Mouse (Mus musculus): ENCODE measurements around the gene Fam131c. TPM values are rescaled to one million over a fixed set of nuclear protein-coding genes. Genes with fewer than 3 reads are reported as not detected.

Fam131c gene
- polyA plus RNA-seq (2014; fragmentation: Nextera tagmentation; extraction: Ambion mirVana), result 2.2 and 2.9 TPM in 2 replicates

DNA sequence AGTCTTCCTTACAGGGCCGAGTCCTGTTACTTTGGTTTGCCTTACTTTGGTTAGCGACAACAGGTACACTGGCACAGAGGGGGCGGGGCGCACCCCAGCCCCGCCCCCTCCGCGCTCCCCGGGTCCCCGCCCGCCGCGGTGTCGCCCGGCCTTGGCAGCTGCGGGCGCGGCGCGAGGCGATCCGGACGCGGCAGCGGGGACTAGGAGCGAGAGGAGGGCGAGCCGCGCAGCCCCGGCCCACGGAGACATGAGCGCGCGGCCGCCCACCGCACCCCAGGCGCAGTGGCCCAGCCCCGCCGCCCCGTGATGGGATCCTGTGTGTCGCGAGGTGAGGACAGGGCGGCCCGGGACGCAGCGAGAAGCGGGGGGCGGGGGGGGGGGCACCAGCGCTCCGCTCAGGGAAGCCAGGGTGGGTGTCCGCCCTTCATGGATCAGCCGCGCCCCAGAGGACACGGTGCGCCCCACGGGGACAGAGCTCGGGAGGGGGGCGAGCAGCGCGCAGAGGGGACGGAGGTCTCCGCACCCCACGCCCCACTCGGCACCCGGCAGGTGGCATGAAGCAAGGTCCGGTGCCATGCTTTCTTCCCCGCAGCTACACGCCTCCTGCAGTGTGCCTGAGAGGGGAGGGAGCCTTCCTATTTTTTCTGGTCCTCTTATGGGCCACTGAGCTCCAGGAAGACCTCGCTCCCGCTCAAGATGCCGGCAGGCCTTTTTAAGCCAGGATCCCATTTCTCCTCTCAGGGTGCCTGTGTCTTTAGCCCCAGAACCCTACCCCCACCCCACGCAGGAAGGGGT is at the start of gene Fam131c:
Fam131c (plus strand) TSS at position 224 of the 795 bp plus-strand sequence.
- WGBS, result under 1% methylated on average over 50 of the region's 71 CpGs
- Histone ChIP-seq H3K9ac (ENCODE audit: low read length) (peak within 1 kb of the TSS; percentile 63), H3K27ac (ENCODE audit: low read depth, low read length) (no peak within 1 kb of the TSS), H3K9me3 (ENCODE audit: control insufficient read depth, low read length) (no peaks in the 10 kb centered on the region), H3K4me2 (peak within 1 kb of the TSS; percentile 96), H3K4me1 (ENCODE audit: control insufficient read depth, insufficient read depth, low read length) (0 out of 2 replicates have a peak, but pooled peaks cover 6% of the 10 kb centered on the region), H3K27me3 (ENCODE audit: control insufficient read depth, insufficient read depth, low read length) (peaks cover 25% of the 10 kb centered on the region; the same call in 1 of the 2 replicates), H3K4me3 (ENCODE audit: low read depth, low read length) (peak within 1 kb of the TSS; percentile 51), H3K36me3 (ENCODE audit: control insufficient read depth, insufficient read depth, low read length) (no peaks in the 10 kb centered on the region)
- ATAC-seq (ENCODE audit: low FRiP score) (peak; percentile 56), DNase-seq (ENCODE audit: low spot score, missing footprints) (peak; percentile 92)

DNA sequence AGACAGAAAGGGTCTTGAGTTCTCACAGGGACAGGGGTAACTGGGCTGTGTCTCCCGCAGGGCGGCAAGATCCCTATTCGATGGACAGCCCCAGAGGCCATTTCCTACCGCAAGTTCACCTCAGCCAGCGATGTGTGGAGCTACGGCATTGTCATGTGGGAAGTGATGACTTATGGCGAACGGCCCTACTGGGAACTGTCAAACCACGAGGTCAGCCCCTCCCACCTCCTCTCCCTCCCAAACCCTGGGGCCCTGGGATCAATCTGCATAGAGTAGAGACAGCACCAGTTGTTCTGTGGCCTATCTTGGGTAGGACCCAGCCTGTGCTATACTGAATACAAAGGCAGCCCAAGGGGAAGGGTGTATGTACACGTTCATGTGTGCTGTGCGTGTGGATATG is 45.5 kb upstream of the Fam131c start:
- Histone ChIP-seq H3K9me3 (ENCODE audit: control insufficient read depth, low read length) (no peaks in the 10 kb centered on the region), H3K4me3 (ENCODE audit: low read depth, low read length) (no peak overlapping the region), H3K36me3 (ENCODE audit: control insufficient read depth, insufficient read depth, low read length) (peaks cover 4% of the 10 kb centered on the region; the same call in 1 of the 2 replicates), H3K27ac (ENCODE audit: low read depth, low read length) (no peak overlapping the region), H3K9ac (ENCODE audit: low read length) (no peak overlapping the region), H3K27me3 (ENCODE audit: control insufficient read depth, insufficient read depth, low read length) (no peaks in the 10 kb centered on the region), H3K4me1 (ENCODE audit: control insufficient read depth, insufficient read depth, low read length) (no peaks in the 10 kb centered on the region), H3K4me2 (no peak overlapping the region)
- WGBS, result 89% methylated on average over 11 of the region's 11 CpGs
- DNase-seq (ENCODE audit: low spot score, missing footprints), result no peak
- no peak for ATAC-seq (ENCODE audit: low FRiP score)

DNA sequence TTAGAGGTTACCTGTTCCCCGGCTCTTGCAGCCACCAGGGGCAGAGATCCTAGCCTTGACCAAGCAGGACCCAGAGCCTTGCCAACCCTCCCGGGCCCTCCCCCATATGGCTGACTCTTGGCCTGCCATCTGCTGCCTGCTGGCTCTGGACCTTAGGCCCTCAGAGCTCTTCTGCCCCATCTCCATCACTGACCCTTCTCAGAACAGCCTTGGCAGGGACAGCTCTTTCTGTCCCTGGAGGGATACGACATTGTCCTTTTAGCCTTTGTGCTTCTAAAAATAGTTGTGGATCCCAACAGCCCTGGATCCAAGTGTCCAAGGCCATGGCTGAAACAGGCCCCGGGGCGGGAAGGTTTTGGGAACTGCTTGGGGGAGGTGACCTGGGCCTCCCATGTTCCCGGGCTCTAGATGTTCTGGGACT is 43.2 kb upstream of the Fam131c start:
- Histone ChIP-seq H3K9me3 (ENCODE audit: control insufficient read depth, low read length) (no peaks in the 10 kb centered on the region), H3K27me3 (ENCODE audit: control insufficient read depth, insufficient read depth, low read length) (no peaks in the 10 kb centered on the region), H3K36me3 (ENCODE audit: control insufficient read depth, insufficient read depth, low read length) (peaks cover 4% of the 10 kb centered on the region; the same call in 1 of the 2 replicates), H3K4me1 (ENCODE audit: control insufficient read depth, insufficient read depth, low read length) (no peaks in the 10 kb centered on the region), H3K4me2 (no peak overlapping the region), H3K4me3 (ENCODE audit: low read depth, low read length) (no peak overlapping the region), H3K9ac (ENCODE audit: low read length) (no peak overlapping the region), H3K27ac (ENCODE audit: low read depth, low read length) (no peak overlapping the region)
- 92% methylated on average over 6 of the region's 6 CpGs for WGBS
- DNase-seq (ENCODE audit: low spot score, missing footprints) (no peak), ATAC-seq (ENCODE audit: low FRiP score) (no peak)

DNA sequence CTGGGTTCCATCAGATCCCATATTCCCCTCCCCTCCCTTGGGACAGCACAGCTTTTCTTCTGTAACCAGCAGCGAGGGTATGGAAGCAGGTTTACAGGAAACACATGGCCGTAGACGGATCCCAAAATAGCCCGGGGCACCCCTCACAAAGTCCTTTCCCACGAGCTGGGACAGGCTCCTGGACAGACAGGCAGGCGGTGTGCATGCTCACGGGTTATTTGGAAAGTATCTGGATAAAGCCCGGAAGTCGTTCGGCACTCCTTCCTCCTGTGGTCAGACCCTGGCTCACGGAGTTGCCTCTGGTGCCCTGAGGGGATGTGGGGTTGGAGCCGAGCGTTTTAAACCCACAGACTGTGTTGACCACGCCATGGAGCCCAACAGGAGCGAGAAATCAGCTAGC is 42.4 kb upstream of the Fam131c start:
- WGBS, result 83% methylated on average over 15 of the region's 15 CpGs
- peaks cover 4% of the 10 kb centered on the region; the same call in 1 of the 2 replicates for H3K36me3 ChIP-seq (ENCODE audit: control insufficient read depth, insufficient read depth, low read length)
- H3K9ac ChIP-seq (ENCODE audit: low read length), result no peak overlapping the region
- no peaks in the 10 kb centered on the region for H3K4me1 ChIP-seq (ENCODE audit: control insufficient read depth, insufficient read depth, low read length)
- no peaks in the 10 kb centered on the region for H3K9me3 ChIP-seq (ENCODE audit: control insufficient read depth, low read length)
- DNase-seq (ENCODE audit: low spot score, missing footprints), result no peak
- no peak overlapping the region for H3K27ac ChIP-seq (ENCODE audit: low read depth, low read length)
- H3K4me3 ChIP-seq (ENCODE audit: low read depth, low read length), result no peak overlapping the region
- H3K4me2 ChIP-seq, result no peak overlapping the region
- ATAC-seq (ENCODE audit: low FRiP score), result no peak
- H3K27me3 ChIP-seq (ENCODE audit: control insufficient read depth, insufficient read depth, low read length), result no peaks in the 10 kb centered on the region

DNA sequence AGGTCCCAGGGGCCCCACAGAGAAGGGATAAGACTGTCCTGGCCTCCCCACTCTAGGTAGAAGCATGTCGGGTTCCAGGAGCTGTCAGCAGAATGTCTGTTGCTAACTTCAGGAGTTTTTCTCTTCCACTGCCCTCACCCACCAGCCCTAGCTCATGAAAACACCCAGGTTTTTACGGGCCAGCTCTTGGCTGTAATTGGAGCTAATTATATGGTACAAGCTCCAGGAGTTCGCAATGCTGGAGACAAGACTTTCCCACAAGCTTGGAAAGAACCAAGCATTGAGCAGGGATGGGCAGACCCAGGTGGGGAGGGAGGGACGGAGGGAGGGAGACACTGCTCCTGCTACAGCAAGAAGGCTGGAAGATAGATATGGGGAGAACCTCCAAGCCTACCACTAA is 40.9 kb upstream of the Fam131c start:
- Histone ChIP-seq H3K4me2 (no peak overlapping the region), H3K4me1 (ENCODE audit: control insufficient read depth, insufficient read depth, low read length) (no peaks in the 10 kb centered on the region), H3K36me3 (ENCODE audit: control insufficient read depth, insufficient read depth, low read length) (peaks cover 4% of the 10 kb centered on the region; the same call in 1 of the 2 replicates), H3K27me3 (ENCODE audit: control insufficient read depth, insufficient read depth, low read length) (no peaks in the 10 kb centered on the region), H3K9ac (ENCODE audit: low read length) (no peak overlapping the region), H3K27ac (ENCODE audit: low read depth, low read length) (no peak overlapping the region), H3K9me3 (ENCODE audit: control insufficient read depth, low read length) (no peaks in the 10 kb centered on the region), H3K4me3 (ENCODE audit: low read depth, low read length) (no peak overlapping the region)
- ATAC-seq (ENCODE audit: low FRiP score), result no peak
- 89% methylated on average over 4 of the region's 4 CpGs for WGBS
- no peak for DNase-seq (ENCODE audit: low spot score, missing footprints)

DNA sequence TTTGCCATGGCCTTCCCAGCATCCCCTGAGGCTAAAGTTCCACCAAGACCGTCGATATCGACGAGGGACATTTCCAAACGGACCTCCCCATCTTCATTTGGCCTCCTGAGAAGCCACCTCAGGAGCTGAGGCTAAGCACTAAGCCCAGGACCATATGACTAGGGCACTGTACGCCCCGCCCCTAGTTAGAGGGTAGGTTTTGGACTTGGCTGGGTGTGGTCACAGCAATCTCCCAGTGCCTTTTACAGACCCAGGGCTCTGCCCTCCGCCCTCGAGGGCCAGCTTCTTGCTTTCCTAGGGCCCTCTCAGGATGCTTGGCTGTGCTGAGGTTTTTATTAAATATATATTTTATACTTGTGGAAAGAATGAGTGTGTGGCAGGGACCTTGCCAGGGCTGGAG is 39.3 kb upstream of the Fam131c start:
- Histone ChIP-seq H3K4me3 (ENCODE audit: low read depth, low read length) (no peak overlapping the region), H3K9me3 (ENCODE audit: control insufficient read depth, low read length) (no peaks in the 10 kb centered on the region), H3K9ac (ENCODE audit: low read length) (no peak overlapping the region), H3K27me3 (ENCODE audit: control insufficient read depth, insufficient read depth, low read length) (no peaks in the 10 kb centered on the region), H3K36me3 (ENCODE audit: control insufficient read depth, insufficient read depth, low read length) (no peaks in the 10 kb centered on the region), H3K27ac (ENCODE audit: low read depth, low read length) (no peak overlapping the region), H3K4me1 (ENCODE audit: control insufficient read depth, insufficient read depth, low read length) (0 out of 2 replicates have a peak, but pooled peaks cover 2% of the 10 kb centered on the region), H3K4me2 (no peak overlapping the region)
- 88% methylated on average over 9 of the region's 9 CpGs for WGBS
- ATAC-seq (ENCODE audit: low FRiP score) (no peak), DNase-seq (ENCODE audit: low spot score, missing footprints) (no peak)

DNA sequence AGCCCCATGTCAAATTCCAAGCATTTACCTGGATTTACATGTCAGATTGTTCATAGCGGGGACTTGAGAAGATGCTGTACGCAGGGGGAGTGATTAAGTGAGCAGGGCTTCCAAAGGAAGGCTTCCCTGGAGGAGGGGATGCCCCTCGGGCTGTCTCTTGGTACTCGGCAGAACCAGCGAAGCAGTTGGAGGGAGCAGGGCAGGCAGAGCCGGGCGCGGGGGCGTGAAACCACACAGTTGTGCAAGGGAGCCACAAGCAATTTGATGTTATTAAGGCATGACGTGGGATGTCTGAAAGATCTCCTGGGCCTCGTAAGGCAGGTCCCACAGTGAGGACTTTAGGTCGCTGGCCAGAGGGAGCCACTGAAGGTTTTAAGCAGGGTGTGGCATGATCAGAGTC is 38.1 kb upstream of the Fam131c start:
- H3K4me1 ChIP-seq (ENCODE audit: control insufficient read depth, insufficient read depth, low read length), result peaks cover 10% of the 10 kb centered on the region
- H3K36me3 ChIP-seq (ENCODE audit: control insufficient read depth, insufficient read depth, low read length), result no peaks in the 10 kb centered on the region
- H3K9ac ChIP-seq (ENCODE audit: low read length), result no peak overlapping the region
- ATAC-seq (ENCODE audit: low FRiP score) (no peak), DNase-seq (ENCODE audit: low spot score, missing footprints) (no peak)
- no peak overlapping the region for H3K27ac ChIP-seq (ENCODE audit: low read depth, low read length)
- no peaks in the 10 kb centered on the region for H3K9me3 ChIP-seq (ENCODE audit: control insufficient read depth, low read length)
- H3K27me3 ChIP-seq (ENCODE audit: control insufficient read depth, insufficient read depth, low read length), result no peaks in the 10 kb centered on the region
- H3K4me2 ChIP-seq, result no peak overlapping the region
- H3K4me3 ChIP-seq (ENCODE audit: low read depth, low read length), result no peak overlapping the region
- 76% methylated on average over 12 of the region's 12 CpGs for WGBS

DNA sequence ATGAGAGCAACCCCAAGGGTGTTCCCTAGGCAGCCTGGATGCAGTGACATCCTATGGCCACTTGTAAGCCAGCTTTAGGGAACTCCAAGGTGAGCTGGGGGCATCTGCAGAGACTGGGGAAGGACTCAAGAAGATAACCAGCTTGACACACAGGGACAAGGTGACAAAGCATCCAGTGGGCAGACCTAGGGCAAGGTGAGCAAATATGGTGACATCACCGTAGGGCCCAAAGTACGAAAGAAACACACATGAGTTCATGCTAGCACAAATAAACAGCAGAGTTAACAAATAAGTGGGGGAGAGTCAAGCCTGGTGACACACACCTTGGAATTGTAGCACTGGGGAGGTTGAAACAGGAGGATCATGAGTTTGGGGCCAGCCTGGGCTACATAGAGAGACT is 36.6 kb upstream of the Fam131c start:
- Histone ChIP-seq H3K27ac (ENCODE audit: low read depth, low read length) (no peak overlapping the region), H3K4me1 (ENCODE audit: control insufficient read depth, insufficient read depth, low read length) (peaks cover 24% of the 10 kb centered on the region), H3K36me3 (ENCODE audit: control insufficient read depth, insufficient read depth, low read length) (no peaks in the 10 kb centered on the region), H3K9me3 (ENCODE audit: control insufficient read depth, low read length) (no peaks in the 10 kb centered on the region), H3K4me2 (no peak overlapping the region), H3K9ac (ENCODE audit: low read length) (no peak overlapping the region), H3K4me3 (ENCODE audit: low read depth, low read length) (no peak overlapping the region), H3K27me3 (ENCODE audit: control insufficient read depth, insufficient read depth, low read length) (no peaks in the 10 kb centered on the region)
- WGBS, result 94% methylated on average over 2 of the region's 2 CpGs
- DNase-seq (ENCODE audit: low spot score, missing footprints) (no peak), ATAC-seq (ENCODE audit: low FRiP score) (no peak)

DNA sequence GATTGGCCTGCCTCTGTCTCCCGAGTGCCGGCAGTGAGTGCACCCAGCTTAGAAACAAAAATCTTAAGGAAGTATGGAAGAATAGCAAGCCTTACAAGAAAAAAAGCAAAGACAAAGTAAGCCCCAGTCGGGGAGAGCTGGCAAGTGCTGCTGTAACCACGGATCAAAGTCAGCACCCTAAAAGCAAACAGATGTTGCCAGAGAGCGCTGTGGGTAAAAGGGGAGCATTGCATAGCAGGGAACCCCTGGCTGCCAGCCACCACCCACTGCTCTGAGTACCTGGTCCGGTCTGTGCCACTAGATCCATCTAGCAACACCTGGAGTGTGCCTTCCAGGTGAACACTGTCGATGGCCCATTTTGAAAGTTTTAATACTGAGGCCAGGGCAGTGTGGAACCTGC is 35.8 kb upstream of the Fam131c start:
- H3K4me3 ChIP-seq (ENCODE audit: low read depth, low read length), result no peak overlapping the region
- H3K27me3 ChIP-seq (ENCODE audit: control insufficient read depth, insufficient read depth, low read length), result no peaks in the 10 kb centered on the region
- peaks cover 25% of the 10 kb centered on the region for H3K4me1 ChIP-seq (ENCODE audit: control insufficient read depth, insufficient read depth, low read length)
- ATAC-seq (ENCODE audit: low FRiP score) (no peak), DNase-seq (ENCODE audit: low spot score, missing footprints) (no peak)
- H3K9me3 ChIP-seq (ENCODE audit: control insufficient read depth, low read length), result no peaks in the 10 kb centered on the region
- H3K9ac ChIP-seq (ENCODE audit: low read length), result no peak overlapping the region
- no peaks in the 10 kb centered on the region for H3K36me3 ChIP-seq (ENCODE audit: control insufficient read depth, insufficient read depth, low read length)
- 82% methylated on average over 7 of the region's 7 CpGs for WGBS
- no peak overlapping the region for H3K27ac ChIP-seq (ENCODE audit: low read depth, low read length)
- H3K4me2 ChIP-seq, result no peak overlapping the region

Measured in midbrain, embryonic 11.5 days (tissue).